Mouse (Mus musculus) spleen, adult 12 weeks (tissue): ENCODE measurements around the gene Zfp109.

Experiments
- DNase-seq: peaks from one replicate; pipeline ENCODE4 v3.0.0; 2022; ENCODE audit warnings: low spot score

Zfp109 gene

DNA sequence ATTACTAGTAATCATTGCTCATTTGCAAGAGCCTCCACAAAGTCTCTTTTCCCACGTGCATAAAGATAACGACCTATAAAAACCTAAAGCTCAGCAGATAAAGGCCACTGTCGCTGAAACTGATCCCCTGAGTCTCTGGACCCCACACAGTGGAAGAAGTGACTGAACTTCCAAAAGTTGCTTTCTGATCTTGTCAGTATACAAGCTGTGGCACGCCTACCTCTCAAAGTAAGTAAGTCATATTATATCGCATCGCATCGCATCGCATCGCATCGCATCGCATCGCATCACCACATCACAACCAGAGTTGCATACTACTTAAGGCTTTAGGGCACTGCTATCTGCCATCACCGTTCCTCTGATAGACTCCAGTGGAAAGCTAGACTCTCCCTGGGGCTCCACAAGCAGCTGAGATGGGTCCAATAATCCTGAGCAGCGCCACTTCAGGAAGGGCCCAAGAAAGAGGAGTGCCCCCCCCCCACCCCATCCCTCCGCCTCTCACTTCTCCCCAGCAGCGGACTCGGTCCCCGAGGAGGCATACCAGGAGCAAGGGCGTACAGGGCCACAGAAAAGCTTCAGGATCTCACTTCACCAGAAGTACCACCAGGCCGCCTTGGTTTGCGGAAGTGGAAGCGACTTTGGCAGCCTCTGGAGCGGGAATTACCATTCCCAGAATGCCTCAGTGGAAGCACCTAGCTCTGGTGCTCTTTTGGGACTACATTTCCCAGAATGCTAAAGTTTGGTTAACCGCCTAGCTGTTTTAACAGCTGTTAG lies 29.7 kb downstream of the Zfp109 start:
- no peak for DNase-seq

DNA sequence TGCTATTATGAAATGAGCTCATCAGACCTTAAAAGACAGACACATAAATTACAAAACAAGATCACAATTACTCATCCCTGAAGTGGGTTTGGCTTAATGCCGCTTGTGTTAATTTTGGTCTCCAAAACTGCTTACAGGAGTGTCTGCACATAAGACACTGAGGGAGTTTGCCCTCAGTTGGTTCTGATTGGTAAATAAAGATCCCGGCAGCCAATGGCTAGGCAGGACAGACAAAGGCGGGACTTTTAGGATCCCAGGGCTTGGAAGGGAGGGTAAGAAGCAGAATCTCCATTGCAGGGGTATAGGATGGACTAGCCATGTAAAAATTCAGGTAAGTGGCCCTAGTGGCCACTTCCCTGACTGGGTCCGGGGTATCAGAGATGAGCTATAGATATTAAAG lies 40.4 kb downstream of the Zfp109 start:
- no peak for DNase-seq

DNA sequence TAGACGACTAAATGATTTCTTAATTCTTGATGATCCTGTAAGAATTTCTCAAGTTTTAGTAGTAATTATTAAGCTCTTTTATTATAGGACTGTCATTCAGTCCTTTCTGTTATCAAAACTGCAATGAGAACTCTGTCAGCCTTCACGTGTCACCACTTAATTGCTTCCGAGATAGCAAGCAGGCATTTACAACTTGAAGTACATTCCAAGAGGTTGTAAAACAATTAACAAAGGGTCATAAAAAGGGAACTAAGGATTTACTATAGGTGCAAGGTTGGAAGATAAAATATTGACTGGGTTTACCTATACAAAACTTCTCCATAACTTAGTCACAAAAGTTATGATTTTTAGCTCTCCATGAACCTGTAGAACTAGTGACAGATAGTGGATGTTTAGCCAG lies 44.2 kb downstream of the Zfp109 start:
- no peak for DNase-seq

DNA sequence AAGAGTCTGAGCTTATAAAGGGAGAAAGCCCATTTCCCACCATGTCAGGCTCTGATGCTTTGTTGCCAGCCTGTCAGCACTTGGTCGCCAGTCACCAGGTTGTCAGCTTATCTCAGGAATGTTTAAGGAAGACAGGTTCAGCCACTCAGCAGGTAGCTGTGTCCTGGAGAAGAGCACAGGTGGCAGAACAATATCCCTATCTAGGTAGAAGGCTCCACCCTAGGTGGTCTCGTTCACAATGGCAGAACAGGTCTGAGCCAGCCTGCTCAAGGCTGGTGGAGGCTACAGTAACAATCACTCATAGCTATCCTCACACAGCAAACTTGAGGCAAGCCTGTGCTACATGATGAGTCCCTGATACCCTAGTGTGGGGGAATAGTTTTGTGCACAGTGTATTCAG lies 46.0 kb downstream of the Zfp109 start:
- DNase-seq, result no peak

DNA sequence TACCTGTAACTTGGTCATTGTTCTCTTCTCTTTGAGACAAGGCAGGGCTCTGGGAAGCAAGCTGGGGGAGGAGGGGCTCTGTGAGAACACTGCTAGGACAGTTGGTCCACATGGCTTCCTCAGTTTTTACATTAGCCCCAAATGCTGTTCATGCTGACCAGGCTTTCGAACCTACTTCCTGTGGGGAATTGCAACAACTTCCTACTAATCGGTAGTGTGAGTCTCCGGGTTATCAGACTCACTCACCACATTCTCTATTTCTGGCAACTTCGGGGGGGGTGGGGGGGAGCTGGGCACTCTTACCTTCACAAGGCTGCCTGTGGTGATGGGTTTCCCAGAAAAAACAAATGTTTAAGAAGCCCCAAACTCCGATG lies 47.8 kb downstream of the Zfp109 start:
- no peak for DNase-seq

DNA sequence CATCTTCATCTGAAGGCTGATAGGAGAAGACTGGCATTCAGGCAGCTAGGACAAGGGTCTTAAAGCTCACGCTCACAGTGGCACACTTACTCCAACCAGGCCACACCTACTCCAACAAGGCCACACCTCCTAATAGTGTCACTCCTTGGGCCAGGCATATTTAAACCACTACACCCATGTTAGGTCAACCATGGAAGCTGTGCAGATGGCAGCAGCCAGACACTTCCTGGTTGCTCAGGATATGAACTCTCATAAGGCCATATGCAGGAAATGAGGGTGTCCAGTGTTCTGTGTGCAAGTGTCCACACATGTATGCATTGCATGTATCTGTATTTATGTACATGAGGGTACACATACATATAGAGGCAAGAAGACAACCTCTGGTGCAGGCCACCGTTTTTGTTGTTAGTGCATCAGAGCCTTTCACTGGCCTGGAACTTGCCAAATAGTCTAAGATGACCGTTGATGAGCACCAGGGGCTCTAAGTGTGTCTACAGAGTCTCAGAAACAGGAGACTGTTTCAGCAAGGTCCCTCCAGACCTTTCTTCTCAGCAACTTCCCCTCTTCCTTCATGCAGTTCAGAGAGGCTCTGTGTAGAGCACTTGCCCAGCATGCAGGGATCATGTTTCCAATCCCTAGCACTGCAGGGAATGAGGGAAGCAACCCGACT lies 48.3 kb downstream of the Zfp109 start:
- DNase-seq, result no peak

DNA sequence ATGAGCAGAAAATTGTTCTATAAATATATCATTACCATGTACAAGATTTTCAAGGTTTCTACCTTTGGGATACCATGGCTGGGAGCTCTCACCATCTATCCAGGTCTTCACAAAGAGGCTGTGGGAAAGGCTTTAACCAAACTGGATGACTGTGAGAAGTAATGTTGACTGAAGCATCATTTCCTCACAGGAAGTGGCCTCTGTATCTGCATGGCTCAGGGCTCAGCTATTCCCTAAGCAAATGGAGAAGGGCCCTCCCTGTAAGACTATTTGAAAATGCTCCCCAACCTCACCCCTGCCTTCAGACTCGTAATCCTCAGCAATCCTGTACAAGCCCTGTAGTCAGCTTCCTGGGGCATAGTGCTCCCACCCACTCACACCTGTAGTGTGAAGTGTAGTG lies 49.7 kb downstream of the Zfp109 start:
- no peak for DNase-seq
